Mouse (Mus musculus) cerebellum, postnatal 14 days (tissue): ENCODE data around the gene Gm17359.
"Not testable (repeated sequence)": the region's sequence is repeated elsewhere in the genome, so short reads cannot be mapped to it uniquely, and the experiment has no call there.

ENCODE experiments used
- DNase-seq, 2 experiments: peaks; one replicate each; pipeline ENCODE4 v3.0.0; 2021; ENCODE audit warnings: mixed read lengths in 2 of 2

The Gm17359 gene

DNA sequence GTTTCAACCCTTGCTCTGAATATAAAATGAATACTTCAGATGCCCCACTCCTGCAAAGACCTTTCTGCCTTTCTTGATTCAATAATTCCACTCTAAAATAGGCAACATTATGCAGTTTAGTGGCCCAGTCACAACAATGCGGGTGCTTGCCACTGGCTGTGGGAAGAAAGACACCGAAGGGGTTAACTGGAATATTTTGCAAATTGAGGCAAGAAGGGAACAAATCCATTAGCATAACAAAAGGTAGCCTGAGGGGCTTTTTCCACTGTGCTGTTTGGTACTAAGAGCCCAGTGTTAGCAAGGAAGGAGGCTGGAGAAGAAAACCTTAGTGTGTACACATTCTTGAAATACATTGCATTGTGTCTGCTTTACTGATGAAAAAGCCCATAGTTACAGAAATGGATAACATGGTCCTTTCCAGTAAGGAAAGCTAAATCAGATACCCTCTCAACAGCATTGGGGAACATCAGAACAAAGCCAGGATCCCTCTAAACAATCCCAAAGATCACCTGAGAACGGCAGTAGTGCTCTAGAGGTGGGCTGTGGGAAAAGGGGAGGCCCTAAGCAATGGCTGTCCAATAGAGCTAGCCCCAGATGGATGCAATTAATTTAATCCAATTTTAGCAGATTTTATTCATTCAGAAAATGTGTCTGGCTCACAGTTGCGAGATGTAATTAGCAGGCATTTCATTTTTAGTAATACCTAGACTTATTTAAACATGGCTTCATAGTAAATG is 80.7 kb downstream of the Gm17359 start:
- no peak for DNase-seq

DNA sequence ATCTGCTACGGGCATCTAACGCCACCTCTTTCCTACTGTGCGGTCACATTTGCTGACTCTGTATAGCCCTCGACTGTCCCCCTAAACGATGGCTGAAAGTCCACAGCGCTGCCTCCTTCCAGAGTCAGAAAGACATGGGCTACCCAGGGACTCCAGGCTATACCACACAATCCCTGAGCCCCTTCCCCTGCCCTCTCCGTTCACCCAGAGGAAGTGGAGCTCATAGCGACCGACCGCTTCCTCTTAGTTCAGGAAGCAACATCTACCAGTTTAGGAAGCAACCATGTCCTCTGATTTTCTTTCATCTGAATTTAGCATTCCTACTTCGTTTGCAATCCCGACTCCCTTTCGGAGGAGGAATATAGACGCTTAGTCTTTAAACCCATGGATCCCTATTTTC is 82.5 kb downstream of the Gm17359 start:
- no peak for DNase-seq

DNA sequence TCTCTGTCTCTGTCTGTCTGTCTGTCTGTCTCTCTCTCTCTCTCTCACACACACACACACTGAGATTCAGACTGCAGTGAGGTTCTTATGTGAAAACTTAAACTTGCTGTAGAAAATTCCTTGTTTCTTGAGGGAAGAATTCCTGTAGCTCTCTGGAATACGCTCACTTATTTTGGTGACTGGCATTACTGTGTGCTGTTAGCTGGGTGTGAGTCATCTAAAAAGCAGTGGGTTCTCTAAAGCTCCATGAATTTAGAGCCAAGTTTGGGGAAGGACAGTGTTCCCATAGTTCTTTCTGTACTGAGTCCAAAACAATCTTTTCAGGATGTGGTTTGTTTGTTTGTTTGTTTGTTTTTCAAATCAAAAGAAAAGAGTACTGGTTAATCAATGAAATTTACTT is 89.0 kb downstream of the Gm17359 start:
- no peak for DNase-seq

DNA sequence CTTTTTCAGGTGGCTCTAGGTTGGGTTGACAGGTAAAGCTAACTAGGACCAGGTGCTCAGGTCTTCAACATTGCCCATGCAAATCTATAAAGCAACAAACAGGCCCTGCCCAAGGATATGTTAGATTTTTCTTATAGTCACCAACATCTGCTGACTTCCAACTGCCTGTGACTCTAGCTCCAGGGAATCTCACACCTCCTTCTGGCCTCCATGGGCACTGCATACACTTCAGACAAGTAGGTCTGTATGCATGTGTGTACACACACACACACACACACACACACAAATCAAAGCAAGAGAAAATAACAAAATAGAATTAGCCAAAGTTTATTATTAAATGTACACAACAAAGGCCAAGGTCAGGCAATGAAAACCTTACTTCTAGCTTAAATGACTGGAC is 97.1 kb downstream of the Gm17359 start:
- DNase-seq, result no peak

DNA sequence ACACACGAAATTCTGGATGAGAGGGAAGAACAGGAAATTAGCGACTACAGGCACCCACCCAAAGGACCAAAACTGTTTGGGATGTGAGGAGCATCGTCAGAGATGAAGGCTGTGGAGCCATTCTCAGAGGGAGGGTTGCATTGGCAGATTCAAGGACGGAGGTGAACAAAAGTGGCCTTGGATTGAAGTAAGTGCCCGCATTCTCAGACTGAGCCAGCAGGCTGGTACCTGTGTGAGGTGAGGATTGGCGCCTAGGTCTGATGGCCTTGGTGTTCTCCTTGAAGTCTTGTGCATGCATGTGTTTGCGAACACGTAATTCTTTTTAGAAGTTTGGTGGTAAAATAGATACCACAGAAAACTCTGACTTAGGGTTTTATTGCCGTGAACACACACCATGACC is 98.0 kb downstream of the Gm17359 start:
- DNase-seq, result no peak

DNA sequence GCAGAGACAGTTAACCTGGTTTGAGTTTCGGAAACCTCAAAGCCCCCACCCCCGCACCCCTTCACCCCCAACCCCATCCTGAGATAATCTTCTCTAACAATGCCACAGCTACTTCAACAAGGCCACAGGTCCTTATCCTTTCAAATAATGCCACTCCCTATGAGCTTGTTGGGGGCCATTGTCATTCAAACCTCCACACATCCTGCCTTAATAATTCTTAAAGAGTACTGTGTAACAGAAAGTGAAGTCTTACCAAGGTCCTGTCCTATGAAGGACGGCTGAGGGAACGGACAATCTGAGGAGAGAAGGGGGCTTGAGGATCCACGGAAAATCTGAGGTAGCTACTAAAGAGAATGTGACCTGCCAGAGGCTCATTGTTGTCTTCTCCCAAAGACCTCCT is 98.5 kb downstream of the Gm17359 start:
- DNase-seq, result no peak

DNA sequence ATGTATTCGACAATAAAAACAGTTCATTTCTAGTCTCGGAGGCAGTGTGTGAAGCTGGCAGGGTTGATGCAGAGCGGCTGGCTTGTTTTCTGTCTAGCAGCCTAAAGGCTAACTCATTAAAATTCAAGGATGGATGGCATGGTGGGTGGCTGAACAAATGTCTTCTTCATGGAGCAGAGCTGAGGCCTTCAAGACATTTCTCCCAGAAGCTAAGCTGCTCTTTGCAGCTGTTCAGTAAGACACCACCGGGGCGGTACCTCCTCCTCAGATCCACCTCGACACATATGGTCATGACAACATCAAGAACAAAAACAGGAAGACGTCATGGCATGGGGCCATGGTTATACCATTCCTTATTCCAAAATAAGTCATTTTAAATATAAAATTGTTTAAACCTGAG is 99.7 kb downstream of the Gm17359 start:
- DNase-seq, result no peak

DNA sequence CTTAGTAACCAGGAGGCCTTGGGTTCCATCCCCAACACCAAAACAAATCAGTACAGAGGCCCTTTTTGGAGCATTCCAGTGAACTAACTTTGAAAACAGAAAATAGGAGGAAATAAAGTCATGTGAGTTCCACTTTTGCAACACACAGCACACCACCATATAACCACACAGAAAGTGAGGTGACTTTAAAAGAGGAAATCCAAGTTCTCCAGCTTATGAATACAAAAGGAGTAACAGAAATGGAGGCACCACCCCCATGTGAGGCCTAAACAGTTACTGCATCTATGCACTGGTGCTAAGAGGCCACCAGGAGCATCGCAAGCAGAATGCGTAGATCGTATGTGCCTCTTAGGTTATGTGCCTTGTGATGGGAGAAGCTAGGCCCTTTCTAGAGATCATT is 101.8 kb downstream of the Gm17359 start:
- no peak for DNase-seq

DNA sequence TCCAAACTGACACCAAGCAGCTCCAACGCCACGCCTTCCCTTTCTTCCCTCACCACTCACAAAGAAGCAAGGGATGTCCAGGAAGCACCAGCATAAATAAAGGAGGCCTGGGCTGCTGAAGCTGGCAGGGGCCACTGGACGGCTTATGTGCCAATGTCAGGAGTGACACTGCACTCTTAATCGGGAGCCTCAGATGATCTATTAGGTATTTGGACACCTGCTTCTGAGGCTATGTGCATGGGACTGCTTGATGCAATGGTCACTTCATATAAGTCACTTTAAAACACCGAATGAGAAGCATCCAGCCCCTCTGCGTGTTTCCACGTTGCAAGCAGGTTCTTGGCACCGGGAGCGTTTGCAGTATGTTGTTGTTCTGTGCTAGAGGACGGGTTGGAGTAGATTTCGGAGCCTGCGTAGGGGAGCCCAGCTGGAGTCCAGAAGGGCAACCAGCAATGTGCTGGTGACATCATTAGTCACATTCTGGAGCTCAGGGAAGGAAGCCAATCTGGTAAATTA is 104.6 kb downstream of the Gm17359 start:
- peak; percentile 80 to 83 for DNase-seq

DNA sequence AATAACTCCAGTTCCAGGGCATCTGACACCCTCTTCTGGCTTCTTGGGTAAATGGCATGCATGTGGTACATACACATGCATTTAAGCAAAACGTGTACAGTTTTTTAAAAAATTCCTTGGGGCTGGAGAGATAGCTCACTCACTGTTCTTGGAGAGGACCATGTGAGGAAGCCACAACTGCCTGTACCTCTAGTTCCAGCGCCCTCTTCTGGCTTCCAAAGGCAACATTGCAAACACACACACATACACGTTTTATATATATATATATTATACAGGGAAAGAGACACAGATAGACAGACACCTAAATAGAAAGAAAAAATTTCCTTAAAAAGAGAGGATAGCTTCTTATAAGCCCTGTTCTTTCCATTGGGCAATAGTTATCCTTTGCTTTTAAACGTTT is 107.4 kb downstream of the Gm17359 start:
- no peak for DNase-seq

DNA sequence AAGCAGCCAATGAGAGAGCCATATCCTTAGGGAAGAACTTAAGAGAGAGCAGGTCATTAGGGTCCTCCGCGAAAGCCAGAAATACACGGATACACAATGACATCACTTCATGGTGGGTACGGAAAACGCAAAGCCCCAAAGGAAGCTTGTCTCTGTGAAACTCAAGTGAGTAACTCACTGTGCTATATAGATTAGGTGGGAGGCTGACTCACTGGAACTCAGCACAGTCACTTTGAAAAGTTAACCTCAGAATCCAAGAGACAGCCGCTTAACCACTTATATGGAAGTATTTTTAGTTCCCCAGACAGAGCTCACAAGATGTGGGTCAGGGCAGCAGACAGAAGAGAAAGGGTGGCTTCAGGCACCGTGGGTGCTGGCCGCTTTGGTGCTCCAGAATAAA is 108.6 kb downstream of the Gm17359 start:
- no peak for DNase-seq

DNA sequence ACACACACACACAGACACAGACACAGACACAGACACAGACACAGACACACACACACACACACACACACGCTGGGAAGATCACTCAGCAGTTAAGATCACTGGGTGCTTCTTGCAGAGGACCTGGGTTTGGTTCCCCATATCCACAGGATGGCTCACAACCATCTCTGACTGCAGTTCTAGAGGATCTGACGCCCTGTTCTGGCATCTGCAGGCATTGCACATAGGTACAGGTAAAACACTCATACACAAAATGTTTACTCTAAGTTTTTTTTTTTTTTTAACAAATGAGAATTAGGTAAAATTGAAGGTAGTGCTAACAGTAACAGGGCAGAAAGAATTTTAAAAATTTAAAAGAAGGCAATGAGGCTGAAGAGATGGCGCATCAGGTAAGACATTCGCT is 109.7 kb downstream of the Gm17359 start:
- DNase-seq, result no peak

DNA sequence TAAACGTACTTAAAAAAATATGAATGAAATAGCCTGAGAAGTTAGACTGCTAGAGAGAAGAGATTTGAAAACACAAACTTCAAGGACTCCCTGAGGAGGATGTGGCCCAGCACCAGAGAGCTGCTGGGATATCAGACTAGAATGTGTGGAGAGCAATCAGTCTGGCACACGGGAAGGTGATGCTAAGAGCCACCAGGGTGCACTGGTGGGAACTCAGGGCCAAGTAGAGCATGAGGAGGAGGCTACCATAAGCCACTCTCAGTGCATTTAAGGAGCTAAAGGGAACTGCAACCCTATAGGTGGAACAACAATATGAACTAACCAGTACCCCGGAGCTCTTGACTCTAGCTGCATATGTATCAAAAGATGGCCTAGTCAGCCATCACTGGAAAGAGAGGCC is 110.2 kb downstream of the Gm17359 start:
- not testable (repeated sequence) for DNase-seq

DNA sequence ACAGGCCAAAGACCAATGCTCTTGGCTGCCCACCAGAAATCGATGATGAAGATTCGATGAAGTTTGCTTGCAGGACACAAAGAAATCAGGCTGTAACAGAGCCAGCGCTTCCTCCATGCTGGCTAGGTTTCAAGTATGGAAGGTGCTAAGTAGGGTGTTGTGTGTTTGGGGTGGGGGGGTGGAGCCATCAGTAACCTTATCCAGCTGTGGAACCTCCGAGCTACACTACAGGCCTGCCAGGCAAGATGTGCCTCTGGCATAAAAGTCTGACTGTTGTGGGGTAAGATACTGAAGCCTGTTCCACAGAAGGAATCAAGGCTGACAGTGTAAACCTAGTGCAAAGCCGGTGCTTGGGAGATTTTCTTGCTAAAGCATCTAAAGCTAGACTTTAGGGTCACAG is 112.0 kb downstream of the Gm17359 start:
- no peak for DNase-seq

DNA sequence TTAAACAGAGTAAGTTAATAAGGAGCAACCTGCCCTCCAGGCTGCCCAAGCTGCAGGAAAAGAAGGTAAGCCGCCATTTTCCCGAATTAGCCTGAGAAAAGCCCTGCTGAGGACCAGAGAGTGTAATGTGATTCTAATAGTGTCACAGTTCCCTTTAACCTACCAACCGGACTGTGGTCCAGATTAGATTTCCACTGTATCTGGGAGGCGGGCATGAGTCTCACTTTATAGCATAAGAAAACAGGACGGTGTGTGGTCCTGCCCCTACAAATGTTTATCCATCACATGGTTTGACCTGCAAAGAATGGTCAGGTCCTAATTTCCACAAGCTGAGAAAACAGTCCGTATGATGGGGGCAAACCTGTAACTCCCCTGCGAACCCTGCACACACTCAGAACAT is 112.9 kb downstream of the Gm17359 start:
- DNase-seq, result no peak

DNA sequence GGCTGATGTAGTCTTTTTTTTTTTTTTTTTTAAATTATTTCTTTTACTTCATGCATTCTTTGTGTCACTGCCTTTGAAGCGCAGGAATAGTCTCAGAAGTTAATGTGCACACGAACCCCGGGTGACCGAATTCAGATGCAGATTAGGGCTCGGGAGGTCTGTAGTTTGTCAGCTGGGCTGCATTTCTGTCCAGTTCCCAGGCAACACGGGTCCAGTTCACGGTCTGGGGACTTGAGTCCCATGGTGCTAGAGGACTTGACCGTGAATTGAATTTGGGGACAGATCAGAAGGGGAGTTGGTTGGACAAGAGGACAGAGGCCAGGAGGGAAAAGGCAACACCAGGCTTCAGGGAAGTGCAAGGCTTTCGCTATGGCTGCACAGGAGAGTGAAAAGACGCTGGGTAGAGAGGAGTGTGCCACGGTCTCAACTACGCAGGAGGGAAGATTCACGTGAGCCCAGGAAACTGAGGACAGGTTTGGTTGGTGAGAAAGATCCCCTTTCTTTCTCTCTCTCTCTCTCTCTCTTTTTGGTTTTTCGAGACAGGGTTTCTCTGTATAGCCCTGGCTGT is 116.3 kb downstream of the Gm17359 start:
- DNase-seq, result no peak

DNA sequence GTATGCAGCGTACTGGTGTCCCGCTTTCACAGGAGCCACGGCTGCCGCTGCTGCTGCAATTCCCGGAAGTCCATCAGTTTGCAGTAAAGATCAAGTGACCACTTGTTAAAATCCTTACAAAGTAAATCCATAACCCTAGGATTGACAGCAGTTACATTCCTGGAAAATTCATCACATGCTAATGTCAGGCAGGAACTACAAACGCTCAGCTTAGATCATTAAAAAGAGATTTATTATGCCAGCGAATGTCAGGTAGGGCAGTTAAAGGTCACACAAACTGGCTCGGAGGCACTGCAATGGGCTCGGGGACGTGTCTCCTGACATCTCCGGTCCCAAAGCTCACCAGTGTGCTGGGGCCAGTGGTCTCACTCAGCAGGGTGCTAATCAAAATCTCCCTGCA is 119.3 kb downstream of the Gm17359 start:
- no peak for DNase-seq

DNA sequence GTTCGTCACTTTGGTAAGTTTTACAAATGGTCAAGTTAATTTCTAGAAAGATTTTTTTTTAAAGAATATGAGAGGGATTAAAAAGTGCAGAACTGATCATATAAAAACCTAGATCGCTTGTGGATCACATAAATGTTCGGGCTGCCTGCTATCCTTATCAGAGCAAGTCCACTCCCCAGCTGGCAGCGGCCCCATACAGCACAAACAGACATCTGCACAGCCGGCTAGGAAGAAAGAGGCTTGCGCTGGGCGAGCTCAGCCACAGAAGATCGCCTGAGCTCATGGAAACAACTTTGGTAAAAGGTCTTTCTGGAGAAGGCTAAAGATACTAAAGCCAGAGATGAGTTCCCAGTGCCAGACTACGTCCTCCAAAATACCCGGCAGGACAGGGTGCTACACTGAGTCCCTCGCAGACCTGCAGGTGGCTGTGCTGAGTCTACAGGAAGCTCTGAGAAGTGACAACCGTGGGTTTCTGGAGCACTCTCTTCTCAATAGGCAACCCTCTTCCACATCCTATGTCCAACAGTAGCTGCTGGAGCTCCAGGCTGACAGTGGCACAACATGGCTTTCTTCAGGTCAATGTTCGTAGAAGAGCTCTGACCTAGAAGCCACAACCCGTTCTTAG is 122.3 kb downstream of the Gm17359 start:
- DNase-seq, result no peak

DNA sequence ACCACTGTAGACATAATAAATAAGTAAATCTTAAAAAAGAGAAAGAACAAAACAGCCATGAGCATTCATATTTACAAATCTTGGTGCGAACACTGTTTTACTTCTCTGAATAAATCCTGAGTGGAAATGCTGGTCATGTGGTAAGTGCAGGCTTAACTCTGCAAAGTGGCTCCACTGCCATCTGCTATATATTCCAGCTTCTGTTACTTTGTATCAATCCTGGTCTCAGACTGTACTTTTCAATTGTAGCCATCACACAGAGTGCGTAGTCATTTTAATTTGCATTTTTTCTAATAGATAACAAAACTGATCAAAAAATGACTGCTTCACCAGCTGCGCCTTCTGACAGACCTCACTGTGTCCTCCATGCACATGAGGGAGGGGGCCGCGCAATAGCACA is 133.0 kb downstream of the Gm17359 start:
- DNase-seq, result no peak

DNA sequence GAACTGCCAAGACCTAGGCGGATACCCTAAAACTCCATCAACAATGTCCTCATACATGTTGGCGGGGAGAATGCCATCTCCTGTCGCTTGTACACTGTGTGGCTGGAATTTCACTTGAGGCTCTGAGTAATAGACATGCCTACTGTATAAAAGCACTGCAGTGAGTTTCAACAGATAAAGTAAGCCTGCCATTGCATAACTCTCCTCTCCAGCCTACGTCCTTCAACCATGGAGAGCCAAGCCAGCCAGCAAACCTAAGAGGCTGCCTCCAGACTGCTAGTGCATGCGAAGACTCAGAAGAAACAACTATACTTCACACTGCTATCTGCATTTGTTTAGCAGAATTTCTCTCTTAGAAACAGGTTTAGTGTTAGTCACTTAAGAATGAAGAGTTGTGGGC is 135.9 kb downstream of the Gm17359 start:
- DNase-seq, result no peak

DNA sequence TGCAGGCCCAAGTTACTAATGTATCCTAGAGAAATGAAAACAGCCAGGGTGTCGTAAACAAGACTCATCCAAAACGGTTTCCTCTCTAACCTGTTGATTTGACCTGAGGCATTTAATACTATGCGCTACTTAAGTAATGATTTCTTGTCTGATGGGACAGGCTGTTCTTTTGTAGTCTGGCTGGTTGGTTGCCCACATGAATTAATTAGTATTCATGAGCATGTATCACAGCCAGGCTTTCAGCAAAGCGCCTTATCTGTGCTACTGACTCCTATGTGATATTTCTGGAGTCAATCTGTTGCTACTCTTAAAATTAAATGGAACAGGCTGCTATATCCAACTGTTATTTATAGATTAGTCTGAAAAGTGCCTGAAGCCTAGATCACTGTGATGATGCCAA is 138.4 kb downstream of the Gm17359 start:
- peak in 1 of 2 experiments; percentile 34 for DNase-seq

DNA sequence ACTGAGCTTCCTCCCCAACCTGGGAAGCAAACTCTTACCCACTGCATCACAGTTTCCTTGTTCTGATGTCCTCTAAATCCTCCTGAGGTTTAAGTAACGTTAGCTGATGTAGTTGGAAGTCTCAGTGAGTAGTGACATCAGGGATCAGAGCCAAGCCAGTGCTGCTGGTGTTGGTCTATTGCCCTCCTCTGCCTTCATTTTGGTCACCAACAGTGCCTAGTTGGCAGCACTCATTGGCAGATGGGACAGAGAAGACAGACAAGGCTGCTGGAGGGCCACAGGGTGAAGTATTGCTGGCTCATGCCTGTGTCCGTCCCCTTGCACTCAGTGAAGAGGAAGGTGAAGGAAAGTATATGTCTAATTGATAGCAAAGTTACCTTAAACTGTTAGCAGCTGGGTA is 139.5 kb downstream of the Gm17359 start:
- DNase-seq, result peak; percentile 60 to 67

DNA sequence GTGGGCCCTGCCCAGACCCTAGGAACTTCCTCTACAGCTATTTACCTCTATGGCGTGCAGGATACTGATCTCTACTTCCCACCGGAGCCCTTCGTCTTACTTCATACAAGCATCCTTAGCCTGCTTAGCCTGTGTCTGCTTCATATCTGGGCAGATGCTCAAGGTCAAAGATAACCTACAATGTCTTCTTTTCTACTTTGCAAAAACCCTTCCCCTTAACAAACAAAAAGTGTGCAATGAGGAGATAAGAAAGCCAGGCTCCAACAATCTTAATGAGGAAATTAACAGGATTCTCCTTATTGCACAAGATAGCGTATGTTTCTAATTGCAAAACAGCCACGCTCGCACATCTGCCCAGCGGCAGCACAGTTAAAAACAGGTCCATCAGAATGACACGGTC is 141.9 kb downstream of the Gm17359 start:
- no peak for DNase-seq

DNA sequence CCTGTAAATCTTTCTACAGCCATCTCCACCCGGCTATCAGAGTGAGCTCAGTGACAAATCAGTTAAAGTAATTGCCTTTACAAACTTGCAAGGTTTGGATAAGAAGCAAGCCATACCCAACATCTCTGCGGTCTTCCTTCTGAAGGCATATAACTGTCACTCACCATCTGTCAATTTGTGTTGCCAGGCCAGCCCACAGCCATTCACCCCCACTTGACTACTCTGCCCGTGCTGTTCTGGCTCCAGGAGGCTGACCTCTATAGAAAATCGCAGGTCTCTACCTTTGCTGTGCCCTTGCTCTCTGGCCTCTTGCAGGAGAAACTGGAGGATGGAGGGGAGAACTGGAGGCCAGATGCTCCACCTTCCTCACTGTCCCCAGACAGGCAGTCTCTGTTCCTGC is 142.4 kb downstream of the Gm17359 start:
- peak; percentile 26 to 45 for DNase-seq
